Mouse (Mus musculus) forebrain, embryonic 10.5 days (tissue): ENCODE data around the gene Nova2. TPM values are rescaled to one million over a fixed set of nuclear protein-coding genes. Genes with fewer than 3 reads are reported as not detected.

ENCODE experiments used
- DNase-seq: peaks from one replicate; pipeline ENCODE4 v3.0.0-alpha.2; 2017; ENCODE audit warnings: low spot score; ENCODE audit errors: extremely low spot score
- H3K27ac ChIP-seq: fragments of 300-500 bp; sonication (generic); 2 replicates; pipeline ENCODE4 v1.5.1; 2016; ENCODE audit warnings: mild to moderate bottlenecking
- H3K27me3 ChIP-seq: fragments of 300-500 bp; sonication (generic); 2 replicates; pipeline ENCODE4 v1.6.1; 2016; ENCODE audit warnings: mild to moderate bottlenecking; ENCODE audit not compliant: poor library complexity, severe bottlenecking
- H3K36me3 ChIP-seq: fragments of 300-500 bp; sonication (generic); replicated peaks from 2 replicates; pipeline ENCODE4 v1.6.1; 2016; ENCODE audit warnings: mild to moderate bottlenecking, moderate library complexity
- H3K4me1 ChIP-seq: fragments of 300-500 bp; sonication (generic); 2 replicates; pipeline ENCODE4 v1.6.1; 2016
- H3K4me3 ChIP-seq: fragments of 300-500 bp; sonication (generic); 2 replicates; pipeline ENCODE4 v1.5.1; 2016; ENCODE audit warnings: mild to moderate bottlenecking, moderate library complexity
- H3K9me3 ChIP-seq: fragments of 300-500 bp; sonication (generic); 2 replicates; pipeline ENCODE4 v1.6.1; 2016; ENCODE audit warnings: mild to moderate bottlenecking, moderate library complexity
- WGBS: fragments of 180-500 bp; shearing (Covaris S2); methylation state at CpG from one replicate; pipeline ENCODE4 v1.1.7; 2016; 5-methylcytosine and 5-hydroxymethylcytosine counted together
- polyA plus RNA-seq: library from polyadenylated mRNA; unstranded; fragments of >200 nt; fragmentation: Nextera tagmentation; extraction: Ambion mirVana; gene quantifications from 2 replicates; pipeline ENCODE4 v1.2.1, GENCODE M21; 2016

Gene Nova2
- polyA plus RNA-seq, 1 experiment from 2014 or later: 2.9 TPM

DNA sequence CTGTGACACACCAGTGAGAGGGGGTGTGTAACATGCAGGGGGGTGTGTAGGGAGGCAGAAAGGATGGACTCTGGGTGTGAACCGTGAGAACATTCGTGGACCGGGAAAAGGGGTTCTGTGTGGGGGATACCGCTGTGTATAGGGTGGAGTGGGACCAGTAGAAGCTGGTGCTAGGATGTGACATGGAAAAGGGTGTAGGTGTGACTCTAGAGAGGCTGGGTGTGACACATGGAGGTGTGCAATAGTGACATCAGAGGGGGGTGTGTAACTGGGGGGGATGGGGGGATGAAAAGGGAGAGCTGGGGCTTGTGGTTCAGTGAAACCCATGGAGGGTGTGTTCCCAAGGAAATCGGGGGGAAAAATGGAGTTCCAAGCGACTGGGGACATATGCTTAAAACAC, 1.2 kb downstream of the Nova2 start:
- Histone ChIP-seq H3K4me1 (peaks cover 63% of the 10 kb centered on the region), H3K9me3 (no peaks in the 10 kb centered on the region), H3K27ac (peak overlapping the region; percentile 95), H3K4me3 (peak overlapping the region; percentile 90), H3K27me3 (peaks cover 62% of the 10 kb centered on the region), H3K36me3 (no peaks in the 10 kb centered on the region)
- no peak for DNase-seq
- 52% methylated on average over 6 of the region's 6 CpGs for WGBS

DNA sequence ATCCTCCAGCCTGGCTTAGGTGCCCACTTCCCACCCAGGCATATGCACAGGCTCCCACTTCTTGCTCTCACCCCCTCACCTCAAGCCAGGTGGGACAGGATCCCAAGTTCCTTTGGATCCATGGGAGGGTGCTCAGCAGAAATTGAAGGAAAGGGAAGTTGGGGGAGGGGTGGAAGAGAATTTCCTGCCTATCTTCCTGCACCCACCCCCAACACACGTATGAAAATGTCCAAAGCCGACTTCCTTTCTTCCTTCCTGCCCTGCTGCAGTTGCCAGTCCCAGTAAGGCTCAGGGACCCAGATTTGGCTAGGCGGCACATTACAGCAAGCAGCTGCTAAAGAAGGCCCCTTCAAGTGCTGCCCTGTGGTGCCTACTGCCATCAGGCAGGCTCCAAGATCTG, 2.1 kb downstream of the Nova2 start:
- Histone ChIP-seq H3K27ac (no peak overlapping the region; the same call in 1 of the 2 replicates), H3K27me3 (peaks cover 54% of the 10 kb centered on the region), H3K4me3 (peak overlapping the region; percentile 90; the same call in 1 of the 2 replicates), H3K36me3 (no peaks in the 10 kb centered on the region), H3K9me3 (no peaks in the 10 kb centered on the region), H3K4me1 (peaks cover 54% of the 10 kb centered on the region)
- 61% methylated on average over 3 of the region's 3 CpGs for WGBS
- DNase-seq: no peak

DNA sequence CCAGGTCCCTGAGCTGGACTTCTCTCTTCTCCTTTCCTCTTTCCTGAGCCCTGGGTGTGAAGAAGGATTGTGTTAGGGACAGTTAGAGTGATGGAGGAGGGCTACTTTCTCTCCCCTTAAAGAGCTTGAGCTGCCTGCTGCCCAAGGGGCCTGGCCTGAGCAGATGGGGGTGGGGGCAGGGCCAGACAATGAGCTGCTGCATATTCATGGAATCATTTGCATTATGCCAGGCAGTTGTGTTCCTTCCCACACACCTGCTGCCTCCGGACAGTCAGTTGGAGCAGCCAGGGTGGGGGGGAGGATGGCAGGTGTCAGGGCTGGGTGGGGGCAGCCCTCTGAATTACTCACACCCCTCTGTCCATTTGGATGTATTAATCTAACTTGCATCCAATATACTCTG, 16.7 kb downstream of the Nova2 start:
- no peak for DNase-seq
- H3K27me3 ChIP-seq: no peaks in the 10 kb centered on the region
- H3K36me3 ChIP-seq: peaks cover 30% of the 10 kb centered on the region
- 35% methylated on average over 1 of the region's 1 CpGs for WGBS
- no peaks in the 10 kb centered on the region for H3K9me3 ChIP-seq
- H3K4me3 ChIP-seq: peak overlapping the region; percentile 16; the same call in 1 of the 2 replicates
- peak overlapping the region; percentile 81 for H3K27ac ChIP-seq
- H3K4me1 ChIP-seq: peaks cover 51% of the 10 kb centered on the region

DNA sequence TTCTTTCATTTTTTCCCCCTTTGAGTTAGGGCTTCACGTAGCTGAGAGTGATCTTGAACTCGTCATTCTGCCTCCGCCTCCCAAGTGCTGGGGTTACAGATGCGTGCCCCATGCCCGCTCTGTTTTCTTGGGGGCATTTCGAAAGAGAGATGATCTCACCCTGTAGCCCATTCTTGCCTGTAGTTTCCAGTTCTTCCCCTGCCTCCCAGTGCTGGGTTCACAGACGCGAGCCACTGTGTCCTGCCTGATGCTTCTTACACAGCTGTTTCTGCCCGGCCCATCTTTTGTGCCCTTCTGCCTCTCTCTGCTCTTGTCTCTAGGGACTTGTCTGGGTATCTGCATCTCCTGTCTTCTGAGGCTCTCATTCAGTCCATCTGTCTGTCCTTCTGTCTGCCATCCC, 17.1 kb downstream of the Nova2 start:
- 58% methylated on average over 9 of the region's 9 CpGs for WGBS
- H3K36me3 ChIP-seq: peaks cover 35% of the 10 kb centered on the region

DNA sequence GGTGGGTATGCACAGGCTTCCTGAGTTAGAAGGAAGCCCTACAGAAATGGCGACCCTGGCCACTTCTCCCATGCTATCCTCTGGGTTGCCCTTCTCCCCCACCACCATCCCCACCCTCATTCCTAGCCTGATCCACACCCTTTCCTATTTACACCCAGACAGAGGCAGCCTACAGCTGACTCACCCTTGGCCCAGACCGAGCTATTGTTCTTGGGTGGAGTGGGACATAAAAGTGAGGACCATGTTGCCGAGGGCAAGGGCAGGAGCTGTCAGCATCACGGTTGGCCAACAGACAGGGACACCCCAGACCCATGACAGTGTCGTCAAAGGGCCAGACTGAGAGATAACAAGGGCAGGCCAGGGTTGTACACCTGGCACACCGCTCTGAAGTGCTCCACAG, 22.5 kb downstream of the Nova2 start:
- 72% methylated on average over 6 of the region's 6 CpGs for WGBS
- no peaks in the 10 kb centered on the region for H3K9me3 ChIP-seq
- H3K36me3 ChIP-seq: peaks cover 40% of the 10 kb centered on the region
- no peak for DNase-seq
- no peaks in the 10 kb centered on the region for H3K27me3 ChIP-seq
- H3K4me3 ChIP-seq: no peak overlapping the region
- H3K27ac ChIP-seq: peak overlapping the region; percentile 87
- peaks cover 60% of the 10 kb centered on the region for H3K4me1 ChIP-seq

More for the DNA sequence above, 17.1 kb downstream of the Nova2 start:
- no peaks in the 10 kb centered on the region for H3K27me3 ChIP-seq
- no peak for DNase-seq
- no peak overlapping the region for H3K4me3 ChIP-seq
- H3K27ac ChIP-seq: peak overlapping the region; percentile 70
- no peaks in the 10 kb centered on the region for H3K9me3 ChIP-seq
- H3K4me1 ChIP-seq: peaks cover 54% of the 10 kb centered on the region

DNA sequence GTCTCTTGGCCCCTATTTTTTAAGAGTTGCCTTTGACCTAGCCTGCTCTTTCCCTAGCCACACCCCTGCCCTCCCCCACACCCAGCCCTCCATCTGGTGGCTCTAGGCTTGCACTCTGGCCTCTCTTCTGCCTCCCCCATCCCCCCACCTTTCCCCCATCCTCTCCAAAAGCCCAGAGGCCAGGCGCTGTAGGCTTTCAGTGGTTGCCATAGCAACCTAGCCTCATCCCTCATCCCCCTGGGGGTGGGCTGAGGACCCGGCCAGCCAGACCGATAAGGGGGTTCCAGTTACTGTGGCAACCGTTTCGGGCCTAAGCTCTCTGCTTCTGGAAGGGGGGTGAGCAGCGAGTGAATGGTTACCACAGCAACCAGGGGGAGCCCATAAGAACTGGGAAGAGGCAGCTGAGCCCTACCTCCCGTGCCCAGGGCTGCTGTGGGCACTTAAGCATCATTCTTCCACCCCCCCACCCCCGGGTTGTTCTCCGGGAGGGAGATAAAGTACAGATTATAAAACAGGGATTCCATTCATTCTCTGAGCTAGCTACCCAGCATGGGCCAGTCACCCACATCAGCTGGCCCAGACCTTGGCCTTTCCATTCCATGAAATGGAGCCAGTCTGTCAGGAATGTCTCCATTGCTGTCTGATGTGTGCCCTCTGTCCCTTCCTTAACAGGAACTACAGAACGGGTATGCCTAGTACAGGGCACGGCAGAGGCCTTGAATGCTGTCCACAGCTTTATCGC, 24.3 kb downstream of the Nova2 start:
- Histone ChIP-seq H3K4me3 (peak overlapping the region; percentile 40), H3K9me3 (no peaks in the 10 kb centered on the region), H3K36me3 (peaks cover 42% of the 10 kb centered on the region), H3K27me3 (no peaks in the 10 kb centered on the region), H3K4me1 (peaks cover 46% of the 10 kb centered on the region), H3K27ac (peak overlapping the region; percentile 87)
- 21% methylated on average over 12 of the region's 12 CpGs for WGBS
- peak; percentile 86 for DNase-seq

DNA sequence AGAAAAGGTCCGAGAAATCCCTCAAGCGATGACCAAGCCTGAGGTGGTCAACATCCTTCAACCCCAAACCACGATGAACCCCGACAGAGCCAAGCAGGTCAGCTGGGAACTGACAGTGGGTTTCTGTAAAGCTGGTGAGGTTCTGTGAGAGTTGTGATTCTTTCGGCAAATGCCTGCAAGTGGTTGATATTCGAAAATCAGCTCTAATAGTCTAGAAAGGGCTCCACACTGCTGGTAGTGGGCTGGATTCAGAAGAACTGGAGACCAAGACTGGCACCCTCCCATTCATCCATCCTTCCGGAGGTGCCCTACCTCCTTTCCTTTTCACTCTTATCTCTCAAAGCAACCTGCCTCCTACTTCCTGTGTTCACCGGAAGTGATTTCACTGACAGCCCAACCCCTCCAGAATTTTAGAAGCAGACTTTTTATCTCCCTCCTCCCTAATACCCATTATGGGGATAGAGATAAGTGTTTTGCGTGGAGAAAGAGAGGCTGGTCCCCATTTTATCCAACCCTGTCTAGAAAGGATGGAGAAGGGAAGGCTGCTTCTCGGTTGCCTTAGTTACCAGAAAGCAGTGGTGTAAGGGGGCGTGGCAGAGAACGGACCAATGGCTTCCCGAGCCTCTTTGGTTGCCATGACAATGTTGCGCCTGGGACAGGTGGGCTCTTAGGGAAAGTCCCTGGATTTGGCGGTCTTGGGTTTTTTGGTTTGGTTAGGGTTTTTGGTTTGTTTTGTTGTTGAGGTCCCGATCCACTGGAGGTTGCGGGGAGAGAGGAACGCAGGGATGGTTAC, 25.0 kb downstream of the Nova2 start:
- Histone ChIP-seq H3K27ac (peak overlapping the region; percentile 87), H3K9me3 (no peaks in the 10 kb centered on the region), H3K27me3 (peaks cover 4% of the 10 kb centered on the region), H3K4me1 (peaks cover 46% of the 10 kb centered on the region), H3K36me3 (peaks cover 38% of the 10 kb centered on the region), H3K4me3 (peak overlapping the region; percentile 40)
- peak; percentile 79 for DNase-seq
- 20% methylated on average over 18 of the region's 18 CpGs for WGBS

DNA sequence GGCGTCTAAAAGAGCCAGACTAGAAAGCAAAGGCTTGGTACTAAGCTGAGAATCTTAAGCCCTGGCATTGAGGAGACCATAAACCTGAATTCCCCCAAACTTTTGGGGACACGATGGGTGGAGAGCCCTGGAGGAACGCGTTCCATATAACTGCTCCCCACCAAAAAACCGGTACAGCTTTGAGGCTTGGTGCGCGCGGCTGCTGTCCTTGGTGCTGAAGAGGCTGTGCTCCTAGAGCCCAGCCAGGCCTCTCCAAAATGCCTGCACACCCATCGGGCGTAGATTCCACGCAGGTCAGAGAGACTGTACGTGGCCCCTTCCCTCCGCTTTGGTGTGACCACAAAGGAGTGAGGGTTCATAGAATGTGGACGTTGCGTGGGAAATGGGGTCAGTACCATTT, 25.7 kb downstream of the Nova2 start:
- WGBS: 19% methylated on average over 15 of the region's 15 CpGs
- H3K4me3 ChIP-seq: peak overlapping the region; percentile 40
- H3K4me1 ChIP-seq: peaks cover 46% of the 10 kb centered on the region
- peaks cover 39% of the 10 kb centered on the region for H3K36me3 ChIP-seq
- peak overlapping the region; percentile 67 for H3K27ac ChIP-seq
- peak; percentile 64 for DNase-seq
- no peaks in the 10 kb centered on the region for H3K9me3 ChIP-seq
- H3K27me3 ChIP-seq: peaks cover 11% of the 10 kb centered on the region

DNA sequence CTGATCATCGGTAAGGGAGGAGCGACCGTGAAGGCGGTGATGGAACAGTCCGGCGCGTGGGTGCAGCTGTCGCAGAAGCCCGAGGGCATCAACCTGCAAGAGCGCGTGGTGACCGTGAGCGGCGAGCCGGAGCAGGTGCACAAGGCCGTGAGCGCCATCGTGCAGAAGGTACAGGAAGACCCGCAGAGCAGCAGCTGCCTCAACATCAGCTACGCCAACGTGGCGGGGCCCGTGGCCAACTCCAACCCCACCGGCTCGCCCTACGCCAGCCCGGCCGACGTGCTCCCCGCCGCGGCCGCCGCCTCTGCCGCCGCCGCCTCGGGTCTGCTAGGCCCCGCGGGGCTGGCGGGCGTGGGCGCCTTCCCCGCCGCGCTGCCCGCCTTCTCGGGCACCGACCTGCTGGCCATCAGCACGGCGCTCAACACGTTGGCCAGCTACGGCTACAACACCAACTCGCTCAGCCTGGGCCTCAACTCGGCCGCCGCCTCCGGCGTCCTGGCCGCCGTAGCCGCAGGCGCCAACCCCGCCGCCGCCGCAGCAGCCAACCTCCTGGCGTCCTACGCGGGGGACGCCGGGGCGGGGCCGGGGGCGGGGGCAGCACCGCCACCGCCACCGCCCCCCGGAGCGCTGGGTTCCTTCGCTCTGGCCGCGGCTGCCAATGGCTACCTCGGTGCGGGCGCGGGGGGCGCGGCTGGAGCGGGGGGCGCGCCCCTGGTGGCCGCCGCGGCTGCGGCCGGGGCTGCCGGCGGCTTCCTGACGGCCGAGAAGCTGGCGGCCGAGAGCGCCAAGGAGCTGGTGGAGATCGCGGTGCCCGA, 32.1 kb downstream of the Nova2 start:
- peak overlapping the region; percentile 67 for H3K4me3 ChIP-seq
- peak; percentile 54 for DNase-seq
- H3K4me1 ChIP-seq: peaks cover 52% of the 10 kb centered on the region
- no peaks in the 10 kb centered on the region for H3K9me3 ChIP-seq
- peaks cover 21% of the 10 kb centered on the region for H3K36me3 ChIP-seq
- WGBS: under 1% methylated on average over 105 of the region's 107 CpGs
- peaks cover 75% of the 10 kb centered on the region for H3K27me3 ChIP-seq
- peak overlapping the region; percentile 82 for H3K27ac ChIP-seq

DNA sequence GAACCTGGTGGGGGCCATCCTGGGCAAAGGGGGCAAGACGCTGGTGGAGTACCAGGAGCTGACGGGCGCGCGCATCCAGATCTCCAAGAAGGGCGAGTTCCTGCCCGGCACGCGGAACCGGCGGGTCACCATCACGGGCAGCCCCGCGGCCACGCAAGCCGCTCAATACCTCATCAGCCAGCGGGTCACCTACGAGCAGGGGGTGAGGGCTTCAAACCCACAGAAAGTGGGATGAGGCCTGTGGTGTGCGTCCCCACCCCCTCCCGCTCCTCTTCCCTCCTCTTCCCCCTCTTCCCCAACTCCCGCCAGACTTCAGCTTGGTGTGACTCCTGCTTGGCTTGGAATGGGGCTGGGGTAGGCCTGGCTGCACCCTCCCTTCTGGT, 32.7 kb downstream of the Nova2 start:
- Histone ChIP-seq H3K4me3 (peak overlapping the region; percentile 67), H3K36me3 (peaks cover 15% of the 10 kb centered on the region), H3K27ac (peak overlapping the region; percentile 82), H3K27me3 (peaks cover 81% of the 10 kb centered on the region), H3K4me1 (peaks cover 58% of the 10 kb centered on the region), H3K9me3 (no peaks in the 10 kb centered on the region)
- DNase-seq: peak; percentile 30
- under 1% methylated on average over 21 of the region's 21 CpGs for WGBS

DNA sequence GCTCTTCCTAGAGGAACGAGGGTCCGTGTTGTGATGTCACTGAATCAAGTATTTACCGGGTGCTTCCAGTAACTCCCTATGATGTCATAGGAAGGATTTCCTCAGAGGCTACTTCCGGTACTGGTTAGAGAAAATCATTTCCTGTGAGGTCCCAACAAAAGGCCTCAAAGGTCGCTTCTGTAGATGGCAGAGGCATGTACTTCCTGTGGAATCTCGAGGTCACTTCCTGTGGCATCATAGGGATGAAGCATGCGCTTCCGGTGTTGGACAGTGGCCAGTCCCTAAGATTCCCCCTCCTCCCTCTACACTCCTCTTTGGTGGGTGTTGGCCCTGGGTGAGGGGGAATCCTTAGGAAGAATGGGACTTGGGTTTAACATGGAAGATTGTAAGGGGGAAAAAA, 33.8 kb downstream of the Nova2 start:
- peaks cover 9% of the 10 kb centered on the region for H3K36me3 ChIP-seq
- no peak overlapping the region for H3K4me3 ChIP-seq
- peaks cover 69% of the 10 kb centered on the region for H3K4me1 ChIP-seq
- peaks cover 91% of the 10 kb centered on the region for H3K27me3 ChIP-seq
- H3K9me3 ChIP-seq: no peaks in the 10 kb centered on the region
- 67% methylated on average over 8 of the region's 8 CpGs for WGBS
- no peak overlapping the region for H3K27ac ChIP-seq
- no peak for DNase-seq

DNA sequence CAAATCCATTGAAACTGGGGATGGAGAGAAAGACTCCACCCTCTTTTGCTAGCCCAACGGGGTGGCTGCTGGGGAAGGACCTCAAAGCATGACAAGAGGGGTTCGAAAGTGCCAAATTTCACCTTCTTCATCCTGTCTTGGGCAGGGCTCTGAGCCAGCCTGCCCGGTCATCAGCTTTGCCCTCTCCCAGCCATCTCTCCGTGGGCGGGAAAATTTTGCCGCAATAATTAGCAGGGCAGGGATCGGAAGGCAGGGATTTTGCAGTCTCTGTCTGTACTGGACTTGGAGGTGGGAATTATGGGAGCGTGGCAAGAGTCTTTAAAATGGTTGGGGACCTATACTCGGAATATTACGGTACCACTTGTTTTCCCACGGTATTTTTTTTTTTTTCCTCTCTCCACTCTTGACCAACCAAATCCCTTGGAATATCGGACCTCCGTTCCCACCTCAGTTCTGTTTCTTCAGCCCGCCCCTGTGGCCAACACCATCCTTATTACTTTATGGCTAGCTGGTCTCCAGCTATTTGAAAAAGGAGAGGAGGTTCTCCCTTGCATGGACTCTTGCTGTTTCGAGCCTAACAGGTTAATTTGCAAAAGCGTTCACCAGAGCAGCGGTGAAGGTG, 36.6 kb downstream of the Nova2 start:
- Histone ChIP-seq H3K27ac (no peak overlapping the region), H3K9me3 (no peaks in the 10 kb centered on the region), H3K4me3 (peak overlapping the region; percentile 55), H3K27me3 (peaks cover 90% of the 10 kb centered on the region), H3K36me3 (no peaks in the 10 kb centered on the region), H3K4me1 (peaks cover 64% of the 10 kb centered on the region)
- WGBS: under 1% methylated on average over 17 of the region's 17 CpGs
- peak; percentile 47 for DNase-seq
